Mouse (Mus musculus) ZHBTc4 (cell line): ENCODE results near the gene Dmwd.

ENCODE experiments used
- DNase-seq: peaks from one replicate; pipeline ENCODE4 v3.0.0-alpha.2; 2011; ENCODE audit warnings: low read depth, low spot score

Gene Dmwd

DNA sequence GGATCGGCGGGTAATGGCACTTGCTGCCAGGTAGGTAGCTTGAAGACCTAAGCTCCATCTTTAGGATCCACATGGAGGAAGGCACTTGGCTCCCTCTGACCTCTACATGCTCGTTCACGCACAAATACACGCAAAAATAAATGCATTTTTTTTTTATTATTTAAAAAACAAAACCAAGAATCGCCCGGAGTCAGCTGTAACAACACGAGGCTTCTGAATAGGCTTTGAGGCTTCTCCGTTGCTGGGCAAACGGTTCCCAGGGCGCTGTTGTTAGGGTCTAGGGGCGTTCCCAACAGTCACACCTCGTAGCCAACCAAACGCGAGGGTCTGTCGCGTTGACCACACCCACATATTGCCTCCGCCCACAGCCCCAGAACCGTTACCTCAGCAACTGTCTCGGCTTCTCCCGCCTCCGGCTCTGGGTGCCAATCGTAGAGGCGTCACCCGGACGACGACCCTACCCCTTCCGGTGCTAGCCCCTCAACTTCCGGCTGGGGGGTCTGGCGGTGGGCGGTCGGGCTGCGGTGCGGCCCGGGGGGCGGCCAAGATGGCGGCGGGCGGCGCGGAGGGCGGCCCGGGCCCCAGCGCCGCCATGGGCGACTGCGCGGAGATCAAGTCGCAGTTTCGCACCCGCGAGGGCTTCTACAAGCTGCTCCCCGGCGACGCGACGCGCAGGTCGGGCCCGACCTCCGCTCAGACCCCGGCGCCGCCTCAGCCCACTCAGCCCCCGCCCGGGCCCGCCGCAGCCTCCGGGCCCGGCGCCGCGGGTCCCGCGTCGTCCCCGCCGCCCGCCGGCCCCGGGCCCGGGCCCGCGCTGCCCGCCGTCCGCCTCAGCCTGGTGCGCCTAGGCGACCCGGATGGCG is at the start of gene Dmwd:
TSS of gene Dmwd (plus strand) at position 505 of the 863 bp plus-strand sequence.
- DNase-seq: peak; percentile 99

DNA sequence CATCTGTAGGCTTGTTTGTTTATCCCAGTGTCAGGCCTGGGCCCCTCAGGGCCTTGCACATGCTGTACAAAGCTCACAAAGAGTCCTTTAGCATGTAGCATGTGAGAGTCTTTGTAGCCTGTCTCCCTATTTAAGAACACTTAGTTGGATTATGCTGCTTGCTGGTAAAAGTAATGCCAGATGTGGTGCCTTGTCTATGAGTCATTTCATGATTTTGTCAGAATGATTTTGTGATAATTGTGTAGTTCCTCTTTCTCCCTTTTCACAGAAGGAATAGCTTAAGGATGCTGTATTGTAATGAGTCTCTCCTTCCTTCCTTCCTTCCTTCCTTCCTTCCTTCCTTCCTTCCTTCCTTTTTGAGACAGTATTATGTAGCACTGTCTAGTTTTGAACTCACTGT is 48.0 kb upstream of the Dmwd start:
- no peak for DNase-seq

DNA sequence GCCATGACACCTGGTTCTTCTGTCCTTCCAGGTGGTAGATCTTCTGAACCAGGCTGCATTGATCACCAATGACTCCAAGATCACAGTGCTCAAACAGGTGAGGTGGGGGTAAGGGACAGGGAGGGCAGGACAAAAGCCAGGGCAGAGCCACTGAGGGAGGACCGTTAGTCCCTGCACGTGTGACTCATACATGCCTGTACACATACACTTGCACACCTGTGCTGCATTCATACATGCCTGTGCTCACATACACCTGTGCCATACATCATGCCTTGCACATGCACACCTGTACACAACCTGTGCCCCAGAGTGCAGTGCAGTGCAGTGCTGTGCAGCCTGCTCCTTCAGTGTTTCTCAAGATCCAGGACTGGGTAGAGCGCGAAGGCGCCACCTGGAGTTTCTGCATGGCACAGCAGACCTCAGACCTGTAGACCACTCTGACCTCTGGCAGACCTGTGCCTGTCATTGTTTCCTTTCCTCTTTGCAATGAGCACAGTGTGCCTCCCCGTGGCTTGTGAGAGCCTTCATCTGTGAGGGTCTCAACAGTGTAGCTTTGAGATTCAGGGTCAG is 46.9 kb upstream of the Dmwd start:
- DNase-seq: peak; percentile 85

DNA sequence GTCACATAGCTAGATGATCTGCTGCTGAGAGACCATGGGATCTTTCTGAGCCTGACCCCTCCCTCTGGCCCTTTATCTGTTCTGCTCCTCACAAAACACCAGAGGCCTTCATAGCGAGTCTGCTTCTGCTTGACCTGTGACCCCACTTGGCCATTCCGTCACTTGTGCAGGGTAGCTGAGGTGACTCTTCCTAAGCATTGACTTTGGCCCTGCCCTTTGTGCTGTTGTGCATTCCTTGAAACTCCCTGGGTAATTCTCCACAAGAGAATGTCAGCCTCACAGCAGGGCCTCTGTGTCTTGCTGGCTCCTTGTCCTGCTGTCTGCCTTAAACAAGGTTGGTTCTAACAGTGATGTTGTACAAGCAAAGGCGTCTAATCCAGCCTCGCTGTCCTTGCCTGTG is 44.4 kb upstream of the Dmwd start:
- DNase-seq: peak; percentile 46

DNA sequence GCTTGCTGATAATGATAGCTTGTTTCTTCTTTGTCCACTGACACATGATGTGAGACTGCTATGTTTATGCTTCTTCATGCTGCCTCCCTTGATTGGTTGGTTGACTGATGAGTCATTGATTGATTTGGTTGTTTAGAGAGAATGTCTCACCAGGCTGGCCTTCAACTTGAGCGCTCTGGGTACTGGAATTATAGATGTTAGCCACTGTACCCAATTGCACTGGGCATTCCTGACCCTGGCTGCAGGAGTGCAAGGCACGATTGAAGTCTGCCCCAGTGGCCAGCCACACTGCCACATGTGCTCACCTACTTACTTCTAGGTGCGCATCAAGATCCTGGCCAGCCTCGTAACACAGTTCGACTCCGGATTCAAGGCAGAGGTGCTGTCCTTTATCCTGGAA is 31.4 kb upstream of the Dmwd start:
- no peak for DNase-seq

DNA sequence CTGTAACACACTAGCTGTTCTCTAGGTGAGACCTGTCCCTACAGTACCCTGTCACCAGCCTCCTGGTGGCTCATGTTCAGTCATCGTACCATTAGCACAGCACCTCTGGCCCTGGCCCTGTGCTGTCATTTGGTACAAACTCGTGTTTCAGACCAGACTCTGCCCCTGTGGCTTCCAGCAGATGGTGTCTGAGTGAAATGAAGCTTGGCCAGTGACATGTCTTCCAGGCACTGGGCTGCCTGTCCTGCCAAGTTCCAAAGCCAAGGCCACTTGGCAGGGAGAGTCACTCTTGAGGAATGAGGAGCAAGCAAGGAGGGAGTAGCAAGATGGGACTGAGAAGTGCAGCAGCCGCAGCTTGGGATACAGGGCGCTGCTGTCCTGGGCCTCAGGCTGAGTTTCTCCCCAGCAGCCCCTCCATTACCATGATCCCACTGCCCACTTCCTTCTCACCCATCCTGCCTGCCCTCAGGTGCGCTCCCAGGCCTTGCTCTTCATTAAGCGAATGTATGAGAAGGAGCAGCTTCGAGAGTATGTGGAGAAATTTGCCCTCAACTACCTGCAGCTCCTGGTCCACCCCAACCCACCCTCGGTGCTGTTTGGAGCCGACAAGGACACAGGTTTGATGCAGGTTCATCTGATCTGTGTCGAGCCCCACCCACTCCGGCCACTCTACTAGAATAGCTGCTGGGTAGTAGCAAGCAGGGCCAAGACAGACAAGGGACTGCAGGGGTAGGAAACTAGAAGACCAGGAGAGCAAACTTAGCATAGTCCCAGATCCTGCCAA is 29.5 kb upstream of the Dmwd start:
- no peak for DNase-seq

DNA sequence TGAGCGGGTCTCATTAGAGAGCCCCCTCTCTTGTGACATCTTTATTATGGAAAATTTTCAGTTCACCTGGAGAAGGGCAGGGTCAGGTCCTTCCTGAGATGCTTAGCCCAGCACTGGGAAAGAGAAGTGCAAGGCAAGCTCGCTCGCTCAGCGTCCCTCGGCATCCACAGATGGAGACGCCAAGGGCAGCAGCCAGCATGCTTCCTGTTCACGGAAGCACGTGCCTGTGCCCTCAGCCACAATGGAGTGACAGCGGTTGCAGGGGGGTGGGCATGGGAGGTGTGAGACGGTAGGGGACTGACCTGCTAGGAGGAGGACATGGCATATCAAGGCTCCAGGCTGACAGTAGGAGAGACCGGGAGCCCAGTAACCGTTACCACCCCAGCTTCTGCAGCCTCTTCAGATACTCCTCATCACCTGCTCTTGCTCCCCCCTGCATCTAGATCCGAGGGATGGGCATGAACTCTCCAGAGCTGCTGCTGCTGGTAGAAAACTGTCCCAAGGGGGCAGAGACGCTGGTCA is 28.0 kb upstream of the Dmwd start:
- no peak for DNase-seq

DNA sequence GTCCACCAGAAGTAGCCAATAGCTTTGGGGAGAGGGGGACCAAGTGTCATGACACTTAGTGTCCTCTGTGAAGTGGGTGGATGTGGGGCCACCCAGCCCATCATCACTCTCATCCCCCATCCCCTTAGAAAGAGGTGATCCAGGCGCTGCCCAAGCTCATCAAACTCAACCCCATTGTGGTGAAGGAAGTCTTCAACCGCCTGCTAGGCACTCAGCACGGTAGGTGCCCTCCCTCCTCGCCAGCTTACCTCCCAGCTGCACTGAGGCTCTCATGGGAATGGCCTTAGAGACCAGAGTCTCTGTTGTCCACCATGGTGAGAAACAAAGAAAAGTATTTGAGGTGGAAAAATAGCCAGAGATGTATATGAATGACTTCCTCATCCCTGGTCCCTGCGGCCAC is 26.8 kb upstream of the Dmwd start:
- no peak for DNase-seq

DNA sequence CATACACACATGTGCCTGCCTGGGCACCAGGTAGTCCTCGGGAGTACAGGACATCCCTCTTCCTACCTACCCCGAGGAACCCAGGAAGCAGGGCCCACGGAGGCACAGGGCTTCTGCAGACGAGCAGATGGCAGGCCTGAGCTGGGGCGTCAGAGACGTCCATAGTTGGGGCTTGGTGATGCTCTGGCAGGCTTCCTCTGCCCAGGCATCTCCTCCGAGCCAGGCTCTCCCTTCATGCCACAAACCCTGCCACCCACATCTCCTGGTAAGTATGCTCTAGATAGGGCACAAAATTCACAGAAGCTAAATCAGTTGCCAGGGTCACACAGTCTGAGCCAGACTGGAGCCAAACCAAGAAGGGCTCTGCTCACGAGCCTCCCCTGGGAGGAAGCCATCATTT is 25.9 kb upstream of the Dmwd start:
- DNase-seq: no peak

DNA sequence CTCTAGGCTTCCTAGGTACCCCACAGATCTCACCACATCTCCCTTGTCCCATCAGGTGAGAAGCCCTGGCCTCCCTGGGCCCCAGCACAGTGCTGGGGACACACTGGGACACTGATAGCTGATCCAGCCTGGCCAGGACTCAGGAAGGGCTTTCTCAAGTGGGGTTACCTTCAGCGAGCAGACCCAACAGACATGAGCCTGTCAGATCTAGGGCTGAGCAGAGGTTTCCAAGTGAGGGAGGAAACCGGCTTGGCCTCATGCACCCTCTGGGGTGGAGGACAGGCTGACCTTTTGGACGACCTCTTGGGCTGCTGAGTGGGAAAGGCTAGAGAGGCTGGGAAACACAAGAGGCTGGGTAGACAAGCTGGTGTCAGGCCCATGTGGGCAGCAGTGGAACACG is 24.9 kb upstream of the Dmwd start:
- DNase-seq: no peak

DNA sequence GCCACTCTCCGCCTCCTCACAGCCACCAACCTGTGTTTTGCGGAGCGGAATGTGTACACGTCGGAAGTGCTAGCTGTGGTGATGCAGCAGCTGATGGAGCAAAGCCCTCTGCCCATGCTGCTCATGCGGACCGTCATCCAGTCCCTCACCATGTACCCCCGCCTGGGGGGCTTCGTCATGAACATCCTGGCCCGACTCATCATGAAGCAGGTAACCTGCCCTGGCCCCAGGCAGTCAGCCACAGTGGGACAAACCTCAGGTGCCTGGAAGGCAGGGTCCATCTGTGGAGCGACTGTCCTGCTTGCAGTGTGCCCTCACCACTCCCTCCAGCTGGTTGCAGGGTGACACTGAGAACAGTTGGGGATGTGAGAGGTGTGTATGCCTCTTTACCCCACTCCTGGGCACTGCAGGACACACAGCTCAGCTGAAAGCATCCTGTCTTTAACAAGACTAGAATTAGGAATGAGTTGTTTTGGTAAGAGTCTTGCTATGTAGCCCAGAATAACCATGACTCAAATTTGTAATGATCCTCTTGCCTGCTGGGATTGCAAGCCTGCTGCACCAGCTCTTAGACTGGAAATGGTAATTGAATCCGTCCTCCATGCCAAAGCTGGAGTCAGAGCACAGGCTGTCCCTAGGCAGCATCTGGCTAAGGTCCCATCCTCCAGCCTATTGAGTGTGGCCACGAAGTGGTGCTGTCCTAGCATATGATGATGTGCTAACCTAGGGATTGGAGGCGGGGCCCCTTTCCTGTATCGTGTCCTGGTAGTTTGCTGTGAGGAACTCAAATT is 23.5 kb upstream of the Dmwd start:
- no peak for DNase-seq

DNA sequence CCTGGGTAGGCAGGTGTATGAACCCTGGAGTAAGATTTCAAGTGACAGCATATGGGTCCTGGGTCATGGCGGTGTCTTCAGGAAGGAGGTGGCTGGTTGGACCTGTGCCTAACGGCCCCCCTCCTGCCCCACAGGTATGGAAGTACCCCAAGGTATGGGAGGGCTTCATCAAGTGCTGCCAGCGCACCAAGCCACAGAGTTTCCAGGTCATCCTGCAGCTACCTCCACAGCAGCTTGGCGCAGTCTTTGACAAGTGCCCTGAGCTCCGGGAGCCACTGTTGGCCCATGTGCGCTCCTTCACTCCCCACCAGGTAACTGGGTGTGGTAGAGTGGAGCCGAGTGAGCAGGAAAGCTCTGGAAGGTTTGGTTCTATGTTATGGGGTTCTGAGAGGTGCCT is 22.9 kb upstream of the Dmwd start:
- DNase-seq: no peak

DNA sequence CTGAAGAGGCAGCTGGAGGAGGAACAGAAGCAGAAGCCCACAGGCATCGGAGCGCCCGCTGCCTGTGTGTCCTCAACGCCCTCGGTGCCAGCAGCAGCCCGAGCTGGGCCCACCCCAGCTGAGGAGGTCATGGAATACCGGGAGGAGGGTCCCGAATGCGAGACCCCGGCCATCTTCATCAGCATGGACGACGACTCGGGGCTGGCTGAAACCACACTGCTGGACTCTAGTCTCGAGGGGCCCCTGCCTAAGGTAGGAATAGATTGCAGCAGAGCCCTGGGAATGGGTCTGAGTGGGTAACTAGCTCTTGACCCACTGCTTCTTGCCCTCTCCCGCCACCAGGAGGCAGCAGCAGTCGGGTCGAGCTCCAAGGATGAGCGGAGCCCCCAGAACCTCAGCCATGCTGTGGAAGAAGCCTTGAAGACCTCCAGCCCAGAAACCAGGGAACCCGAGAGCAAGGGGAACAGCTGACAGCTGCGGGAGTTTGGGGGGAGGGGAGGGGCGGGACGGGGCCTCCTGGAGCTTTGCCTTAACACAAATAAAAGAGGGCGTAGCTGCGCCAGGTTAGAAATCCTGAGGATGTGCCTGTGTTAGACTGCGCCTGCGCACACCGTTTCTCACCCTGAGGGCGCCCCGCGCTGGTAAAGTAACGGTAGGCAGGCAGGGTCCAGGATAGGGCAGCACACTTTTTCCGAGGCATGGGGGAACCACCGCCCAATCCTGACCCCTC is 21.8 kb upstream of the Dmwd start, which contains the start of gene Rsph6a:
TSS of gene Rsph6a (plus strand) at position 644 of the 730 bp plus-strand sequence.
- peak; percentile 86 for DNase-seq

DNA sequence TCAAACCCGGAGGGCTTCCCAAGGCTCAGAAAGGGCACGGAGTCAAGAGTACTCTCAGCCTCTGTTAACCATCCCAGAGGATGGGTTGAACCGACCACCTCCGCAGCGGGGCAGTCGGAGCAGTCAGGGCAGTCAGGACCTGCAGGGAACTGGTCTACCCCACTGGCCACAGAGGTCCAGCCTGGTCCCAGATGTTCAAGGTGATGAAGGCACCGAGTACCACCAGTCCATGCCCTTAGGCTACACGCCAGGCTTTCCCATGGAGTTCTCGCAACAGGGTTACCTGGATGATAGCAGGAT is 21.3 kb upstream of the Dmwd start:
- no peak for DNase-seq

DNA sequence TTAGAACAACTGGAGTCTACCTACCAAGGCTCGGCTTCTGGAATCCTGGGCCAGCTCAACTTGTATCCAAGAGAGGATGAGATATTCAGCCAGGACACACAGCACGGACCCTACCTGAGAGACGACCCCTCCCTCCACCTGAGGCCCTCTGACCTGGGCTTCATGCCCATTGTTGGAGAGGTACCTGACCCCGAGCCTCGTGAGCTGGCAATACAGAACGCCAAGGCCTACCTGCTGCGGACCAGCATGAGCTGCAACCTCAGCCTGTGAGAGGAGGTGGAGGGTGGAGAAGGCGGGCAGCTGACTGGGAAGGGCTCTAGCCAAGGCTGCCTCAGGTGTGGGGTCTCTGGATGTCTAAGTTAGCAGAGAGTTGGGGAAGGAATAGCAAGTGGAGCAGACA is 20.9 kb upstream of the Dmwd start:
- DNase-seq: no peak

DNA sequence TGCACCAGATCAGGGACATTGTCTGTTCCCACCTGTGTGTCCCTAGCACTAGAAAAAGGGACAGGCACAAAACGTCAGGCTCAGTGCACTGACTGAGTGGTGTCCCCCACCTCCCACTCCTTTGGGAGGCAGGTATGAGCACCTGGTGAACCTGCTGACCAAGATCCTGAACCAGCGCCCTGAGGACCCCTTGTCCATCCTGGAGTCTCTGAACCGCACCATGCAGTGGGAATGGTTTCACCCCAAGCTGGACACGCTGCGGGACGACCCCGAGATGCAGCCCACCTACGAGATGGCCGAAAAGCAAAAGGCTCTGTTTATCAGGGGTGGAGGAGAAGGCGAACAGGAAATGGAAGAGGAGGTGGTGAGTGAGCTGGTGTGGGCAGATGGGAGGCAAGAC is 18.6 kb upstream of the Dmwd start:
- DNase-seq: no peak

DNA sequence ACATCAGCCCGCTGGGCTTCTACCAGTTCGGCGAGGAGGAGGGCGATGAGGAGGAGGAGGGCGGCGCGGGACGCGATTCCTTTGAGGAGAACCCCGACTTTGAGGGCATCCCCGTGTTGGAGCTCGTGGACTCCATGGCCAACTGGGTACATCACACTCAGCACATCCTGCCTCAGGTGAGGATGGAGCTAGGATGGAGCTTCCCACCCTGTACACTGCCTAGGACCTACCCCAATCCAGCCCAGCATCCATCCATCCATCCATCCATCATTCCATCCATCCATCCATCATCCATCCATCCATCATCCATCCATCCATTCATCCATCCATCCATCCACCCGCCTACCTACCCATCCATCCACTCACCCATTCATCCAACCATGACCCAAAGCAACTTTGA is 10.1 kb upstream of the Dmwd start:
- DNase-seq: no peak

DNA sequence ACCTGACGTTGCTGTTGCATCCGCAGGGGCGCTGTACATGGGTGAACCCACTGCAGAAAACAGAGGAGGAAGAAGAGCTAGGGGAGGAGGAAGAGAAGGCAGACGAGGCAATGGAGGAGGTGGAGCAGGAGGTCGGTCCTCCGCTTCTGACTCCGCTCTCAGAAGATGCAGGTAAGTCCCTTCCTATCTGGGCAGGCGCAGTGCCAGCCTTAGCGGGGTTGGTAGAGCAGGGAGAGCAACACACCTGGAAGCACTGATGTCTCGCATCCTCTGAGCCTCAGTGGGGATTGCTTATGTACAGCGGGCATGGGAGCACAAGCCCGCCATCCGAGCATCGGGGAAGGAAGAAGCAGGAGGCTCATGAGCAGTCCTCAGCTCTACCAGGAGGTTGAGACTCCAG is 9.0 kb upstream of the Dmwd start:
- DNase-seq: peak; percentile 35

DNA sequence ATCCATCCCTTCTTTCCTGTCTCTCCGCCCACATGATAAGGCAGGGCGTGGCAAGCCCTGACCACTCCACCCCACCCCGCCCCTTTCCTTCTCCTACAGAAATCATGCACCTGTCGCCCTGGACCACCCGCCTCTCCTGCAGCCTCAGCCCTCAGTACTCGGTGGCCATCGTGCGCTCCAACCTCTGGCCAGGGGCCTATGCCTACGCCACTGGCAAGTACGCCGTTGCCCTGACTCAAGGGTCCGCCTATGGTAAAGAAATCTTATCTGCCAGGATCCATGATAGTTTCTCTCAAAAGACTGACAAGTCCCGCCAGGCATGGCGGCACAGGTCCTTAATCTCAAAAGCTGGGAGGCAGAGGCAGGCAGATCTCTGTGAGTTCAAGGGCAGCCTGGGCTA is 8.1 kb upstream of the Dmwd start:
- DNase-seq: no peak

DNA sequence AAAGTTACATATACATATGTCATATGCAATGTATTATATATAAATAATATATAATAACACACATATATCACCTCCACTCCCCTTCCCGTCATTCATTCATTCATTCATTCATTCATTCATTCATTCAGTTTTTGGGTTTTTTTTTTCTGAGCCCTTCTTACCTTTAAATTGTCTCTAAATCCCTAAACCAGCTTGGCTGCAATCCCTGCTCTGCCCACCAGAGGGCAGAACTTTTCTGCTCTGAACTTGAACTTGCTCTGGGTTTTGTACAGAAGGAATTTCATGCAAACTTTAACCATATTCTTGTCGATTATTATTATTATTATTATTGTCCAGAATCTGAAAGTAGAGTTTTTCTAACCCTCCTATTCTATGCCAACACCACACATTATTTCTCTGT is 7.3 kb upstream of the Dmwd start:
- peak; percentile 87 for DNase-seq

DNA sequence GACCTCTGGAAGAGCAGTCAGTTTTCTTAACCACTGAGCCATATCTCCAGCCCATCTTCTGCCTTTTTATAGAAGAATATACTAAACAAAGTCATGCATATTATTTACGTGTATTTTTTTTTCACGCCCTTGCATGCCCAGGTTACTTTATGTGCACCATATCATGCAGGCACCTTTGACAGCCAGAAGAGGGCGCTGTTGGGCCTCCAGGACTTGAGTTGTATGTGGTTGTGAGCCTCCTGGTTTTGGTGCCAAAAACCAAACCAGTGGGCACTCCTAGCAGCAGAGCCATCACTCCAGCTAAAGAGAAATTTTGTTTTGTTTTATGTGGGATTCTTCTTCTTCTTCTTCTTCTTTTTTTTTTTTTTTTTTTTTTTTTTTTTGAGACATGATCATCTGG is 6.5 kb upstream of the Dmwd start:
- DNase-seq: peak; percentile 73
